Comparison of ENCODE assay signal across 23 mouse cellular contexts in the genomic region with DNA sequence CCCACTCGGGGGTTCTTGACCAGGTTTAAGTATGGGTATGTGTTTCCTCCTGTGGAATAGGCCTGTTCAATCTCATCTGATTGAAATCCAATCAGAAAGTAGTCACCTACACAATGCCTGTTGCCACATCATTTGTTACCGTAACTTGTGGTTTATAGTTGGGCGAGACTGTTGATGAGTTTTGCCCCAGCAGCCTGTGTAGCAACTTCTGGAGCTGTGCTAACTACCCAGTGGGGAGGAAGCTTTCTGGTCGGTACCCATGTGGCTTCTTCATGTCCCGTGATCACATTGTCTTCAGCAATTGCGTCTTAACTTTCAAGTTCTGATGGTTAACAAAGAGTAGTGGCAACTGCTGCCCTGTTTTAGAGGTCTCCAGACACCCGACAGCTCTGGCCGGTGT. TPM values are rescaled to one million over a fixed set of nuclear protein-coding genes. Genes with fewer than 3 reads are reported as not detected.
A peak's percentile ranks its signal among the peaks of the same experiment; 100 is the strongest.
DNase-seq lines count a peak whose midpoint lies in the region; ATAC-seq and TF ChIP-seq lines count a peak whose summit lies in the region.
"Had no signal": no experiment of that assay in that cellular context is flagged by ENCODE, and none has a peak within 500 bp of the region (broad histone marks: within the 10 kb centered on the region; RNA-seq: fewer than 3 reads in every experiment).

No protein-coding gene starts in this region.

- no peaks in the 10 kb centered on the region for H3K27me3 ChIP-seq in liver, embryonic 15.5 days
- H3K27me3 ChIP-seq in liver, embryonic 11.5 days (replicated peaks; ENCODE audit: control insufficient read depth, insufficient read depth, low read length): no peaks in the 10 kb centered on the region
- no peaks in the 10 kb centered on the region for H3K27me3 ChIP-seq in liver, postnatal 0 days (ENCODE audit: insufficient read depth, low read length)
- H3K27me3 ChIP-seq in midbrain, embryonic 16.5 days (ENCODE audit: control insufficient read depth, insufficient read depth, low read depth, low read length): no peaks in the 10 kb centered on the region
- no peaks in the 10 kb centered on the region for H3K27me3 ChIP-seq in forebrain, embryonic 10.5 days (ENCODE audit: poor library complexity, severe bottlenecking)
- H3K27me3 ChIP-seq: embryonic facial prominence, embryonic 12.5 days; forebrain, embryonic 13.5 days; heart, embryonic 12.5 days; hindbrain, embryonic 15.5 days had no signal

- H3K36me3 ChIP-seq in liver, embryonic 15.5 days (replicated peaks): peaks cover 70% of the 10 kb centered on the region
- peaks cover 16% of the 10 kb centered on the region; the same call in 1 of the 2 replicates for H3K36me3 ChIP-seq in liver, embryonic 11.5 days (ENCODE audit: control insufficient read depth, insufficient read depth, low read length)
- peaks cover 53% of the 10 kb centered on the region for H3K36me3 ChIP-seq in liver, postnatal 0 days (replicated peaks; ENCODE audit: insufficient read depth, low read length)
- H3K36me3 ChIP-seq in midbrain, embryonic 16.5 days (ENCODE audit: control insufficient read depth, insufficient read depth, low read length): peaks cover 39% of the 10 kb centered on the region
- H3K36me3 ChIP-seq in forebrain, embryonic 10.5 days (replicated peaks): peaks cover 100% of the 10 kb centered on the region

- ATAC-seq in liver, embryonic 15.5 days (ENCODE audit: insufficient read depth): peak; percentile 36; the same call in 1 of the 2 replicates
- ATAC-seq in liver, embryonic 11.5 days (replicated peaks; ENCODE audit: low FRiP score): no peak
- peak; percentile 77 for ATAC-seq in liver, postnatal 0 days
- ATAC-seq in midbrain, embryonic 16.5 days: no peak
- ATAC-seq: CD4-positive, CD25-positive, alpha-beta regulatory T cell, adult 4 months; forebrain, embryonic 13.5 days had no signal

- H3K27ac ChIP-seq in liver, embryonic 15.5 days (replicated peaks): no peak overlapping the region
- no peak overlapping the region for H3K27ac ChIP-seq in liver, embryonic 11.5 days (ENCODE audit: low read depth, low read length)
- peak overlapping the region; percentile 74 for H3K27ac ChIP-seq in bone marrow, adult 2 months (ENCODE audit: control insufficient read depth, insufficient read depth, low read depth, low read length, poor library complexity)
- H3K27ac ChIP-seq in liver, postnatal 0 days (ENCODE audit: low read depth): 0 out of 2 replicates have a peak overlapping the region, but pooled peaks have one; percentile 2
- H3K27ac ChIP-seq in midbrain, embryonic 16.5 days (ENCODE audit: low read length): no peak overlapping the region
- H3K27ac ChIP-seq in forebrain, embryonic 10.5 days: no peak overlapping the region
- H3K27ac ChIP-seq: embryonic facial prominence, embryonic 12.5 days; forebrain, embryonic 13.5 days; gastrocnemius, adult 2 months; heart, adult 2 months; hindbrain, embryonic 15.5 days had no signal

- no peak for TF ChIP-seq POLR2A in bone marrow, adult 2 months (IDR thresholded peaks at IDR 0.05; ENCODE audit: borderline replicate concordance, control insufficient read depth, low read depth, low read length)

- H3K9ac ChIP-seq in liver, embryonic 15.5 days: no peak overlapping the region
- H3K9ac ChIP-seq in liver, embryonic 11.5 days (ENCODE audit: low read depth, low read length): no peak overlapping the region
- no peak overlapping the region for H3K9ac ChIP-seq in liver, postnatal 0 days (replicated peaks)
- no peak overlapping the region for H3K9ac ChIP-seq in midbrain, embryonic 16.5 days (ENCODE audit: low read depth, low read length)
- H3K9ac ChIP-seq: embryonic facial prominence, embryonic 12.5 days; forebrain, embryonic 13.5 days; heart, embryonic 12.5 days; hindbrain, embryonic 15.5 days had no signal

- H3K4me3 ChIP-seq in liver, embryonic 15.5 days (replicated peaks): no peak overlapping the region
- no peak overlapping the region for H3K4me3 ChIP-seq in liver, embryonic 11.5 days (ENCODE audit: low read depth, low read length)
- H3K4me3 ChIP-seq in bone marrow, adult 2 months (replicated peaks; ENCODE audit: control insufficient read depth, low read depth, low read length): no peak overlapping the region
- H3K4me3 ChIP-seq in liver, postnatal 0 days (ENCODE audit: low read depth, low read length): no peak overlapping the region
- no peak overlapping the region for H3K4me3 ChIP-seq in midbrain, embryonic 16.5 days (ENCODE audit: low read depth, low read length)
- no peak overlapping the region for H3K4me3 ChIP-seq in forebrain, embryonic 10.5 days
- H3K4me3 ChIP-seq: embryonic facial prominence, embryonic 12.5 days; forebrain, embryonic 13.5 days; gastrocnemius, adult 2 months; heart, adult 2 months; heart, embryonic 12.5 days; hindbrain, embryonic 15.5 days had no signal

- no peak for DNase-seq in liver, embryonic 11.5 days (ENCODE audit: low spot score)
- peak; percentile 83 for DNase-seq in 416B (ENCODE audit: low read depth)
- peak; percentile 20 for DNase-seq in liver, postnatal 0 days
- no peak for DNase-seq in kidney, adult 8-10 months
- no peak for DNase-seq in forebrain, embryonic 10.5 days (ENCODE audit: extremely low spot score, low spot score)
- DNase-seq: adrenal gland, adult 8-10 months; adrenal gland, postnatal 36 days; B cell, adult 2 months; cerebellum, adult 11 months; cerebellum, adult 8-10 months; cerebellum, postnatal 14 days; gastrocnemius, adult 2 months; gastrocnemius, postnatal 25 days; heart, adult 2 months had no signal

- no peak overlapping the region for H3K4me2 ChIP-seq in liver, embryonic 15.5 days
- H3K4me2 ChIP-seq in liver, embryonic 11.5 days: no peak overlapping the region
- no peak overlapping the region for H3K4me2 ChIP-seq in liver, postnatal 0 days (ENCODE audit: low read depth, low read length)
- H3K4me2 ChIP-seq in midbrain, embryonic 16.5 days (ENCODE audit: low read length): no peak overlapping the region
- H3K4me2 ChIP-seq: embryonic facial prominence, embryonic 12.5 days; forebrain, embryonic 13.5 days; heart, embryonic 12.5 days; hindbrain, embryonic 15.5 days had no signal

- no peak for TF ChIP-seq EP300 in liver, postnatal 0 days (IDR thresholded peaks at IDR 0.05; ENCODE audit: low read depth)

- WGBS in liver, embryonic 15.5 days (ENCODE audit: insufficient replicate concordance): 73% methylated on average over 8 of the region's 8 CpGs
- WGBS in liver, embryonic 11.5 days: 89% methylated on average over 8 of the region's 8 CpGs
- 45% methylated on average over 8 of the region's 8 CpGs for WGBS in bone marrow, adult 2 months
- 73% methylated on average over 8 of the region's 8 CpGs for WGBS in liver, postnatal 0 days (ENCODE audit: insufficient replicate concordance)
- 97% methylated on average over 8 of the region's 8 CpGs for WGBS in midbrain, embryonic 16.5 days
- WGBS in forebrain, embryonic 10.5 days: 96% methylated on average over 8 of the region's 8 CpGs

- TF ChIP-seq CTCF in bone marrow, adult 2 months (IDR thresholded peaks at IDR 0.05; ENCODE audit: control insufficient read depth, insufficient read depth, low read length): no peak
- TF ChIP-seq CTCF in liver, postnatal 0 days (IDR thresholded peaks at IDR 0.05; ENCODE audit: low read depth): no peak

- H3K9me3 ChIP-seq in liver, embryonic 15.5 days (replicated peaks): no peaks in the 10 kb centered on the region
- H3K9me3 ChIP-seq in liver, embryonic 11.5 days (ENCODE audit: control insufficient read depth, low read length): no peaks in the 10 kb centered on the region
- H3K9me3 ChIP-seq in liver, postnatal 0 days (ENCODE audit: low read length): no peaks in the 10 kb centered on the region
- H3K9me3 ChIP-seq in midbrain, embryonic 16.5 days (replicated peaks; ENCODE audit: control insufficient read depth, low read length, poor library complexity, severe bottlenecking): no peaks in the 10 kb centered on the region
- H3K9me3 ChIP-seq in forebrain, embryonic 10.5 days: no peaks in the 10 kb centered on the region
- H3K9me3 ChIP-seq: embryonic facial prominence, embryonic 12.5 days; forebrain, embryonic 13.5 days; G1E; heart, embryonic 12.5 days; hindbrain, embryonic 15.5 days had no signal

- no peaks in the 10 kb centered on the region for H3K4me1 ChIP-seq in liver, embryonic 15.5 days (replicated peaks)
- no peaks in the 10 kb centered on the region for H3K4me1 ChIP-seq in liver, embryonic 11.5 days (replicated peaks; ENCODE audit: control insufficient read depth, insufficient read depth, low read length)
- H3K4me1 ChIP-seq in bone marrow, adult 2 months (ENCODE audit: control insufficient read depth, insufficient read depth, low read length): peaks cover 3% of the 10 kb centered on the region
- no peaks in the 10 kb centered on the region for H3K4me1 ChIP-seq in liver, postnatal 0 days (ENCODE audit: insufficient read depth)
- H3K4me1 ChIP-seq in midbrain, embryonic 16.5 days (ENCODE audit: control insufficient read depth, insufficient read depth, low read length): no peaks in the 10 kb centered on the region
- H3K4me1 ChIP-seq in forebrain, embryonic 10.5 days: no peaks in the 10 kb centered on the region
- H3K4me1 ChIP-seq: embryonic facial prominence, embryonic 12.5 days; hindbrain, embryonic 15.5 days had no signal

RNA-seq across cellular contexts. Expression of a gene that starts 9.1 kb away (rescaled TPM):
- 50.2 and 51.2 TPM in 2 replicates for polyA plus RNA-seq in liver, embryonic 15.5 days (2015; fragmentation: Nextera tagmentation; extraction: Ambion mirVana)
- polyA plus RNA-seq in liver, embryonic 11.5 days (2014; fragmentation: Nextera tagmentation; extraction: Ambion mirVana): 139 and 140 TPM in 2 replicates
- polyA plus RNA-seq in bone marrow, adult 2 months (2011; ENCODE audit: insufficient read depth, insufficient read length, low replicate concordance, missing spikeins): 32.3 and 41.9 TPM in 2 replicates
- polyA plus RNA-seq in liver, postnatal 0 days (2015; fragmentation: Nextera tagmentation; extraction: Ambion mirVana): 59.3 and 62.5 TPM in 2 replicates
- 66.1 and 67.6 TPM in 2 replicates for polyA plus RNA-seq in midbrain, embryonic 16.5 days (2015; fragmentation: Nextera tagmentation; extraction: Ambion mirVana)
- 122 and 134 TPM in 2 replicates for polyA plus RNA-seq in forebrain, embryonic 10.5 days (2016; fragmentation: Nextera tagmentation; extraction: Ambion mirVana)

RNA-seq across cellular contexts. Expression of a gene that starts 19.3 kb away (rescaled TPM):
- 0.24 and 0.35 TPM in 2 replicates for polyA plus RNA-seq in liver, embryonic 15.5 days (2015; fragmentation: Nextera tagmentation; extraction: Ambion mirVana)
- 1.7 TPM in 2 replicates for polyA plus RNA-seq in liver, embryonic 11.5 days (2014; fragmentation: Nextera tagmentation; extraction: Ambion mirVana)
- polyA plus RNA-seq in bone marrow, adult 2 months (2011; ENCODE audit: insufficient read depth, insufficient read length, low replicate concordance, missing spikeins): 0.59 TPM in 1 of 2 replicates, not detected in the other
- polyA plus RNA-seq in liver, postnatal 0 days (2015; fragmentation: Nextera tagmentation; extraction: Ambion mirVana): 0.14 and 0.19 TPM in 2 replicates
- 0.66 and 0.89 TPM in 2 replicates for polyA plus RNA-seq in midbrain, embryonic 16.5 days (2015; fragmentation: Nextera tagmentation; extraction: Ambion mirVana)
- polyA plus RNA-seq in forebrain, embryonic 10.5 days (2016; fragmentation: Nextera tagmentation; extraction: Ambion mirVana): 1.3 TPM in 2 replicates
- polyA plus RNA-seq: G1E had no signal

RNA-seq across cellular contexts. Expression of a gene that starts 35.2 kb away (rescaled TPM):
- polyA plus RNA-seq in liver, embryonic 15.5 days (2015; fragmentation: Nextera tagmentation; extraction: Ambion mirVana): 0.08 TPM in 1 of 2 replicates, not detected in the other
- polyA plus RNA-seq in liver, embryonic 11.5 days (2014; fragmentation: Nextera tagmentation; extraction: Ambion mirVana): 0.40 and 0.65 TPM in 2 replicates
- not detected in 2 replicates for polyA plus RNA-seq in bone marrow, adult 2 months (2011; ENCODE audit: insufficient read depth, insufficient read length, low replicate concordance, missing spikeins)
- polyA plus RNA-seq in liver, postnatal 0 days (2015; fragmentation: Nextera tagmentation; extraction: Ambion mirVana): 0.15 TPM in 1 of 2 replicates, not detected in the other
- 0.56 and 0.75 TPM in 2 replicates for polyA plus RNA-seq in midbrain, embryonic 16.5 days (2015; fragmentation: Nextera tagmentation; extraction: Ambion mirVana)
- polyA plus RNA-seq in forebrain, embryonic 10.5 days (2016; fragmentation: Nextera tagmentation; extraction: Ambion mirVana): 1.1 and 1.5 TPM in 2 replicates
- polyA plus RNA-seq: G1E; heart, adult 2 months had no signal

RNA-seq across cellular contexts. Expression of a gene that starts 39.5 kb away (rescaled TPM):
- polyA plus RNA-seq in liver, embryonic 15.5 days (2015; fragmentation: Nextera tagmentation; extraction: Ambion mirVana): 1.8 and 1.9 TPM in 2 replicates
- 6.8 and 7.6 TPM in 2 replicates for polyA plus RNA-seq in liver, embryonic 11.5 days (2014; fragmentation: Nextera tagmentation; extraction: Ambion mirVana)
- polyA plus RNA-seq in bone marrow, adult 2 months (2011; ENCODE audit: insufficient read depth, insufficient read length, low replicate concordance, missing spikeins): 1.3 and 3.9 TPM in 2 replicates
- 1.4 and 1.6 TPM in 2 replicates for polyA plus RNA-seq in liver, postnatal 0 days (2015; fragmentation: Nextera tagmentation; extraction: Ambion mirVana)
- polyA plus RNA-seq in midbrain, embryonic 16.5 days (2015; fragmentation: Nextera tagmentation; extraction: Ambion mirVana): 7.2 and 7.7 TPM in 2 replicates
- polyA plus RNA-seq in forebrain, embryonic 10.5 days (2016; fragmentation: Nextera tagmentation; extraction: Ambion mirVana): 4.7 and 5.1 TPM in 2 replicates

Comparison
In these comparisons a context has a peak if more than half of its experiments do, and no peak if none do; other contexts are left out.
1. ATAC-seq: peak in liver, embryonic 15.5 days (single experiment) and liver, postnatal 0 days (single experiment); none in liver, embryonic 11.5 days (single experiment) and midbrain, embryonic 16.5 days (single experiment).
2. H3K27ac ChIP-seq: peak in bone marrow, adult 2 months (single experiment) and liver, postnatal 0 days (single experiment); none in liver, embryonic 15.5 days (single experiment), liver, embryonic 11.5 days (single experiment), midbrain, embryonic 16.5 days (single experiment) and forebrain, embryonic 10.5 days (single experiment).
3. DNase-seq: peak in 416B (single experiment) and liver, postnatal 0 days (single experiment); none in liver, embryonic 11.5 days (single experiment), kidney, adult 8-10 months (0 of 2) and forebrain, embryonic 10.5 days (single experiment).